Mouse (Mus musculus): ENCODE data around the gene Gpc3.

DNA sequence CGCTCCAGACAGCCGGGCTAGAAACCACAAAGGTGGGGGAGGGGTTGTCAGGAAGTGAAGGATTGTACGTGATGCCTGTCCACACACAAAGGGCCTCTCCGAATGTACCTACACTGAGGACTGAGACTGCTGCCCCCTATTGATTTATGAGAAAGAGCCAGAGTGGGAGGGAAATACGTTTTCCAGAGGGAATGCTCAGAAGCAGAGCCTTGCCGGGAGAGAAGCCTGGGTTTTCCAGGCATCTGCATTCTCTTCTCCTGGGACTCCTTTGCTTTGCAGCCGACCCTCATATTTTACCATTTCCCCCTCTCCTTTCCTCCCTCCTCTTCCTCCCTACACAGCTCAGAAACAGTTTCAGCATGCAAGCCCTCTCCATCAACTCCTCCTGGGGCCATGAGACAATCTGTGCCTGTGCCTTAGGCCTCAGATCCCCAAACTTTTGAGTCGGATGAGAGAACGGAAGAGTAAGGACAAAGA lies 37.8 kb upstream of the Gpc3 start:
- no peak for TF ChIP-seq HCFC1 (IDR thresholded peaks at IDR 0.05; ENCODE audit: borderline replicate concordance, insufficient read depth, low read length)
- TF ChIP-seq MAFK (IDR thresholded peaks at IDR 0.05; ENCODE audit: insufficient read depth, low read depth, low read length), result no peak
